Mouse (Mus musculus) lung, adult 2 months (tissue): ENCODE measurements around the gene Mecom. TPM values are rescaled to one million over a fixed set of nuclear protein-coding genes. Genes with fewer than 3 reads are reported as not detected.

ENCODE experiments used
- DNase-seq: peaks from one replicate; pipeline ENCODE4 v3.0.0; 2022
- H3K4me1 ChIP-seq: fragments of 200-500 bp; 2 replicates; pipeline ENCODE4 v1.6.1; 2011; ENCODE audit warnings: low read length; ENCODE audit not compliant: control insufficient read depth, insufficient read depth
- H3K4me3 ChIP-seq: fragments of 200-500 bp; replicated peaks from 2 replicates; pipeline ENCODE3; 2011; ENCODE audit warnings: low read depth, mild to moderate bottlenecking, control low read depth, low read length; ENCODE audit errors: extremely low read depth
- CTCF ChIP-seq: fragments of 200-500 bp; IDR thresholded peaks from 2 replicates; pipeline ENCODE4 v1.5.1; 2011; ENCODE audit warnings: mild to moderate bottlenecking, low read length, control low read depth; ENCODE audit not compliant: insufficient read depth
- POLR2A ChIP-seq: fragments of 200-500 bp; IDR thresholded peaks from 2 replicates; pipeline ENCODE4 v1.6.1; 2011; ENCODE audit warnings: low read depth, mild to moderate bottlenecking, control low read depth, low read length, borderline replicate concordance; ENCODE audit errors: extremely low read depth
- WGBS: fragments of 180-500 bp; shearing (Covaris S2); methylation state at CpG from one replicate; pipeline ENCODE4 v1.1.7; 2018; 5-methylcytosine and 5-hydroxymethylcytosine counted together
- polyA plus RNA-seq: library from polyadenylated mRNA; depleted of rRNA; stranded (reverse); fragments of >200 nt; gene quantifications from 2 replicates; pipeline ENCODE4 v1.2.3, GENCODE M21; 2012

Mecom gene
- polyA plus RNA-seq, 1 experiment: 16.0 TPM

- no peak for DNase-seq
- H3K4me1 ChIP-seq: peaks cover 2% of the 10 kb centered on the region; the same call in 1 of the 2 replicates
- H3K4me3 ChIP-seq: no peak overlapping the region
- TF ChIP-seq POLR2A (no peak), CTCF (no peak)
- WGBS: 44% methylated on average over 7 of the region's 7 CpGs
These were observed 176.3 kb downstream of the Mecom start for GRCm38 (mm10) chr3:30371472-30371871.

- Histone ChIP-seq H3K4me1 (peaks cover 2% of the 10 kb centered on the region; the same call in 1 of the 2 replicates), H3K4me3 (no peak overlapping the region)
- DNase-seq: no peak
- TF ChIP-seq POLR2A (no peak), CTCF (no peak)
- 61% methylated on average over 16 of the region's 16 CpGs for WGBS
These were observed 176.8 kb downstream of the Mecom start for GRCm38 (mm10) chr3:30370860-30371455.

GRCm38 (mm10) chr3:30366621-30367020, 181.2 kb downstream of the Mecom start:
- WGBS: 72% methylated on average over 7 of the region's 7 CpGs
- peaks cover 2% of the 10 kb centered on the region; the same call in 1 of the 2 replicates for H3K4me1 ChIP-seq
- DNase-seq: no peak
- H3K4me3 ChIP-seq: no peak overlapping the region
- TF ChIP-seq CTCF (no peak), POLR2A (no peak)

- 56% methylated on average over 5 of the region's 5 CpGs for WGBS
These were observed 186.6 kb downstream of the Mecom start for GRCm38 (mm10) chr3:30361190-30361589.

GRCm38 (mm10) chr3:30353878-30354727, 193.7 kb downstream of the Mecom start:
- Histone ChIP-seq H3K4me3 (no peak overlapping the region), H3K4me1 (no peaks in the 10 kb centered on the region)
- WGBS: 41% methylated on average over 6 of the region's 6 CpGs
- TF ChIP-seq POLR2A: no peak
- TF ChIP-seq CTCF: no peak
- DNase-seq: no peak

More at GRCm38 (mm10) chr3:30361190-30361589, 186.6 kb downstream of the Mecom start:
- H3K4me3 ChIP-seq: no peak overlapping the region
- H3K4me1 ChIP-seq: peaks cover 3% of the 10 kb centered on the region
- DNase-seq: no peak
- no peak for TF ChIP-seq POLR2A

GRCm38 (mm10) chr3:30349279-30349678, 198.5 kb downstream of the Mecom start:
- TF ChIP-seq POLR2A (no peak), CTCF (no peak)
- Histone ChIP-seq H3K4me3 (no peak overlapping the region), H3K4me1 (no peaks in the 10 kb centered on the region)
- DNase-seq: peak; percentile 1
- WGBS: 74% methylated on average over 7 of the region's 7 CpGs

- DNase-seq: no peak
- H3K4me1 ChIP-seq: no peaks in the 10 kb centered on the region
- no peak overlapping the region for H3K4me3 ChIP-seq
- 51% methylated on average over 4 of the region's 4 CpGs for WGBS
- TF ChIP-seq CTCF (no peak), POLR2A (no peak)
These were observed 203.7 kb downstream of the Mecom start for GRCm38 (mm10) chr3:30344151-30344550.

- peak; percentile 1 for DNase-seq
- H3K4me1 ChIP-seq: no peaks in the 10 kb centered on the region
- TF ChIP-seq CTCF: no peak
- no peak for TF ChIP-seq POLR2A
- no peak overlapping the region for H3K4me3 ChIP-seq
- 60% methylated on average over 6 of the region's 6 CpGs for WGBS
These were observed 215.5 kb downstream of the Mecom start for GRCm38 (mm10) chr3:30332337-30332736.

- H3K4me3 ChIP-seq: no peak overlapping the region
- no peak for TF ChIP-seq POLR2A
- no peak for TF ChIP-seq CTCF
- H3K4me1 ChIP-seq: peaks cover 2% of the 10 kb centered on the region; the same call in 1 of the 2 replicates
- 61% methylated on average over 3 of the region's 3 CpGs for WGBS
- no peak for DNase-seq
These were observed 217.3 kb downstream of the Mecom start for GRCm38 (mm10) chr3:30330476-30330875.

GRCm38 (mm10) chr3:30330021-30330420, 217.8 kb downstream of the Mecom start:
- H3K4me3 ChIP-seq: no peak overlapping the region
- TF ChIP-seq CTCF: no peak
- TF ChIP-seq POLR2A: no peak
- peak; percentile 2 for DNase-seq
- 35% methylated on average over 3 of the region's 3 CpGs for WGBS
- H3K4me1 ChIP-seq: peaks cover 2% of the 10 kb centered on the region; the same call in 1 of the 2 replicates
